In the genomic region with DNA sequence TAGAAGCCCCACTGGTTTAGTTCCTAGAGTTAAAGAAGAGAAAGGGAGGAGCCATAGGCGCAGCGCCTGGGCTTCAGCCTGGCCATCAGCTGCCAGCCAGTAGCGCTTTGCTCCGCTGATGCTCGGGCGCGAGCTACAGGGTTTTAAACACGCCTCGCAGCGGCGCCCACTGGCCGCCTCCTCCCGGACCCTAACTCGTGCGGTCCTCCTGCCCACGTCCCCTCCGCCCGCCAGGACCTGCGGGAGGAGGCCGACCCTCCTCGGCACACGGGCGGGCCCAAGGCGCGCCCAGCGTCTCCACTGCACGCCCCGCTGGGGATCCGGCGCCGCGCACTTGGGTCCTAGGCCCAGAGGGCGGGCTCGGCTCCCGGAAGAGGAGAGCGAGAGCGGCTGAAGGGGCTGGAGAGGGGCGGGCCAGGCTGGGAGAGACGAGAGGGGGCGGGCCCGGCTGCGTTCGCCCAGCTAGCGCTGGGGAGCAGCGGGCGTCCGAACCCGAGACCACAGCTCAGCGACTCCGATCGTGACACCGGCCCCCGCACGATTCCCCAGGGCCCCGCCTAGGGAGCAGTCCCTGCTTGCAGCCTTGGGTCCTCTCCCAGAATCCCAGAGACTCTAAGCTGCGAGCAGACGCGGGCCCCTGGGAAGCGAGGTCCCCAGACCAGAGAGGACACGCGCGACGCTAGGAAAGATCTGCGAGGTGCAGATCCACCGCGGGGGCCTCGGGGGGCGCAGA, we compare ENCODE assay signal across 8 mouse cellular contexts. TPM values are rescaled to one million over a fixed set of nuclear protein-coding genes. Genes with fewer than 3 reads are reported as not detected.
A peak's percentile ranks its signal among the peaks of the same experiment; 100 is the strongest.
DNase-seq lines count a peak whose midpoint lies in the region; ATAC-seq and TF ChIP-seq lines count a peak whose summit lies in the region.

A gene (plus strand): TSS at position 422 of the 733 bp plus-strand sequence.

- no peaks in the 10 kb centered on the region for H3K9me3 ChIP-seq in heart, embryonic 14.5 days (ENCODE audit: control insufficient read depth, low read length)
- no peaks in the 10 kb centered on the region for H3K9me3 ChIP-seq in liver, postnatal 0 days (ENCODE audit: low read length)
- no peaks in the 10 kb centered on the region for H3K9me3 ChIP-seq in neural tube, embryonic 13.5 days

- under 1% methylated on average over 67 of the region's 68 CpGs for WGBS in heart, embryonic 14.5 days
- WGBS in liver, postnatal 0 days (ENCODE audit: insufficient replicate concordance) = under 1% methylated on average over 54 of the region's 68 CpGs
- under 1% methylated on average over 68 of the region's 68 CpGs for WGBS in neural tube, embryonic 13.5 days

- peak; percentile 93 for ATAC-seq in heart, embryonic 14.5 days (ENCODE audit: insufficient number of reproducible peaks, insufficient read depth, low FRiP score, low read depth)
- ATAC-seq in liver, postnatal 0 days = peak; percentile 87
- ATAC-seq in neural tube, embryonic 13.5 days (ENCODE audit: low read depth) = peak; percentile 94

- peak within 1 kb of the TSS; percentile 75 for H3K9ac ChIP-seq in heart, embryonic 14.5 days (ENCODE audit: low read length)
- H3K9ac ChIP-seq in liver, postnatal 0 days (replicated peaks) = peak within 1 kb of the TSS; percentile 62; the same call in 1 of the 2 replicates
- H3K9ac ChIP-seq in neural tube, embryonic 13.5 days = peak within 1 kb of the TSS; percentile 84

- peak; percentile 61 for DNase-seq in 3T3-L1 (ENCODE audit: low read depth, low spot score)
- peak; percentile 16 for DNase-seq in adipocyte (ENCODE audit: low spot score)
- peak; percentile 88 for DNase-seq in kidney, postnatal 10 days
- DNase-seq in liver, postnatal 0 days = peak; percentile 70

- no peak for TF ChIP-seq EP300 in liver, postnatal 0 days (IDR thresholded peaks at IDR 0.05; ENCODE audit: low read depth)

- H3K4me1 ChIP-seq in embryonic fibroblast, embryonic 13.5 days (ENCODE audit: control insufficient read depth, insufficient read depth, low read length) = no peaks in the 10 kb centered on the region; the same call in 1 of the 2 replicates
- peaks cover 2 to 3% of the 10 kb centered on the region in 2 experiments; a peak in 1 of 4 replicates for H3K4me1 ChIP-seq in heart, embryonic 14.5 days (ENCODE audit: control insufficient read depth in 2 of 2, insufficient read depth in 2 of 2, low read length in 2 of 2)
- H3K4me1 ChIP-seq in liver, postnatal 0 days (ENCODE audit: insufficient read depth) = 0 out of 2 replicates have a peak, but pooled peaks cover 6% of the 10 kb centered on the region
- H3K4me1 ChIP-seq in neural tube, embryonic 13.5 days (replicated peaks) = peaks cover 30% of the 10 kb centered on the region
- peaks cover 4% of the 10 kb centered on the region for H3K4me1 ChIP-seq in testis, adult 2 months (ENCODE audit: control insufficient read depth, insufficient read depth, low read length)

- peak; percentile 76 for TF ChIP-seq POLR2A in embryonic fibroblast, embryonic 13.5 days (IDR thresholded peaks at IDR 0.05; ENCODE audit: low read depth, low read length)
- TF ChIP-seq POLR2A in testis, adult 2 months (IDR thresholded peaks at IDR 0.05; ENCODE audit: control insufficient read depth, low read depth, low read length) = no peak

- H3K4me3 ChIP-seq in embryonic fibroblast, embryonic 13.5 days (ENCODE audit: insufficient read depth, low read length) = peak within 1 kb of the TSS; percentile 59
- H3K4me3 ChIP-seq in heart, embryonic 14.5 days (ENCODE audit: control insufficient read depth in 1 of 2, insufficient read depth in 1 of 2, low read depth in 1 of 2, low read length in 2 of 2) = peak within 1 kb of the TSS; percentile 77 to 95
- peak within 1 kb of the TSS; percentile 64 for H3K4me3 ChIP-seq in liver, postnatal 0 days (ENCODE audit: low read depth, low read length)
- H3K4me3 ChIP-seq in neural tube, embryonic 13.5 days = peak within 1 kb of the TSS; percentile 78
- H3K4me3 ChIP-seq in testis, adult 2 months (ENCODE audit: control insufficient read depth, low read depth, low read length) = peak within 1 kb of the TSS; percentile 84

- no peak for TF ChIP-seq CTCF in embryonic fibroblast, embryonic 13.5 days (IDR thresholded peaks at IDR 0.05; ENCODE audit: borderline replicate concordance, insufficient read depth, low read length)
- no peak for TF ChIP-seq CTCF in liver, postnatal 0 days (IDR thresholded peaks at IDR 0.05; ENCODE audit: low read depth)
- no peak for TF ChIP-seq CTCF in testis, adult 2 months (IDR thresholded peaks at IDR 0.05; ENCODE audit: control insufficient read depth, insufficient read depth, insufficient replicate concordance, low read depth, low read length)

- H3K27ac ChIP-seq in embryonic fibroblast, embryonic 13.5 days (ENCODE audit: insufficient read depth, low read length) = peak within 1 kb of the TSS; percentile 13; the same call in 1 of the 2 replicates
- H3K27ac ChIP-seq in heart, embryonic 14.5 days (replicated peaks in 1 of 2; ENCODE audit: control insufficient read depth in 1 of 2, insufficient read depth in 1 of 2, low read depth in 2 of 2, low read length in 2 of 2) = peak within 1 kb of the TSS; percentile 57 to 71
- no peak within 1 kb of the TSS for H3K27ac ChIP-seq in liver, postnatal 0 days (ENCODE audit: low read depth)
- H3K27ac ChIP-seq in neural tube, embryonic 13.5 days (replicated peaks) = peak within 1 kb of the TSS; percentile 94
- H3K27ac ChIP-seq in testis, adult 2 months (ENCODE audit: control insufficient read depth, insufficient read depth, low read depth, low read length) = no peak within 1 kb of the TSS

- H3K27me3 ChIP-seq in heart, embryonic 14.5 days (ENCODE audit: control insufficient read depth, insufficient read depth, low read length) = peaks cover 14% of the 10 kb centered on the region
- peaks cover 18% of the 10 kb centered on the region; the same call in 1 of the 2 replicates for H3K27me3 ChIP-seq in liver, postnatal 0 days (ENCODE audit: insufficient read depth, low read length)
- H3K27me3 ChIP-seq in neural tube, embryonic 13.5 days = no peaks in the 10 kb centered on the region
- H3K27me3 ChIP-seq in testis, adult 2 months (ENCODE audit: control insufficient read depth, insufficient read depth, low read length) = no peaks in the 10 kb centered on the region

- no peaks in the 10 kb centered on the region for H3K36me3 ChIP-seq in heart, embryonic 14.5 days (ENCODE audit: control insufficient read depth, insufficient read depth, low read length)
- H3K36me3 ChIP-seq in liver, postnatal 0 days (replicated peaks; ENCODE audit: insufficient read depth, low read length) = no peaks in the 10 kb centered on the region
- no peaks in the 10 kb centered on the region for H3K36me3 ChIP-seq in neural tube, embryonic 13.5 days
- no peaks in the 10 kb centered on the region for H3K36me3 ChIP-seq in testis, adult 2 months (ENCODE audit: control insufficient read depth, insufficient read depth, low read length)

- H3K4me2 ChIP-seq in heart, embryonic 14.5 days (ENCODE audit: low read length) = peak within 1 kb of the TSS; percentile 98
- peak within 1 kb of the TSS; percentile 93 for H3K4me2 ChIP-seq in liver, postnatal 0 days (ENCODE audit: low read depth, low read length)
- H3K4me2 ChIP-seq in neural tube, embryonic 13.5 days = peak within 1 kb of the TSS; percentile 82

RNA-seq across cellular contexts. Expression of the gene that starts here (rescaled TPM):
- 3.1 and 5.6 TPM in 2 replicates for polyA plus RNA-seq in embryonic fibroblast, embryonic 13.5 days (2011; ENCODE audit: insufficient read length, low read depth, missing spikeins)
- polyA plus RNA-seq in heart, embryonic 14.5 days (2014; fragmentation: Nextera tagmentation; extraction: Ambion mirVana) = 2.8 and 4.4 TPM in 2 replicates
- 0.25 and 0.28 TPM in 2 replicates for polyA plus RNA-seq in liver, postnatal 0 days (2015; fragmentation: Nextera tagmentation; extraction: Ambion mirVana)
- polyA plus RNA-seq in neural tube, embryonic 13.5 days (2015; fragmentation: Nextera tagmentation; extraction: Ambion mirVana) = 24.1 and 29.8 TPM in 2 replicates
- 3.2 and 3.3 TPM in 2 replicates for polyA plus RNA-seq in testis, adult 2 months (2012; rRNA removed)

Comparison
In these comparisons a context has a peak if more than half of its experiments do, and no peak if none do; other contexts are left out.
1. Peak in DNase-seq, ATAC-seq, H3K4me3 ChIP-seq, H3K9ac ChIP-seq and H3K4me2 ChIP-seq in liver, postnatal 0 days; RNA of the gene not detected or under 1 TPM.
2. DNase-seq: peak in every context shown above with its lines; median percentile 88 in kidney, postnatal 10 days; 70 in liver, postnatal 0 days; 61 in 3T3-L1; 16 in adipocyte.
3. H3K27ac ChIP-seq: peak in embryonic fibroblast, embryonic 13.5 days (single experiment), heart, embryonic 14.5 days (2 of 2) and neural tube, embryonic 13.5 days (single experiment); none in liver, postnatal 0 days (single experiment) and testis, adult 2 months (single experiment).
4. Peak in every context shown above with its lines, with median percentiles within 50 percentile points of each other: H3K4me3 ChIP-seq, ATAC-seq, H3K4me2 ChIP-seq and H3K9ac ChIP-seq.